Comparison of ENCODE assay signal across 28 mouse cellular contexts in genomic region chr5:140230818-140231217, GRCm38 (mm10).
"Had no signal": no experiment of that assay in that cellular context is flagged by ENCODE, and none has a peak within 500 bp of the region (broad histone marks: within the 10 kb centered on the region; RNA-seq: fewer than 3 reads in every experiment).

No protein-coding gene starts in this region.

- H3K27ac ChIP-seq: embryonic facial prominence, embryonic 10.5 days; embryonic facial prominence, embryonic 12.5 days; embryonic facial prominence, embryonic 13.5 days; embryonic facial prominence, embryonic 15.5 days; forebrain, embryonic 10.5 days; forebrain, embryonic 12.5 days; forebrain, embryonic 13.5 days; forebrain, embryonic 15.5 days; gastrocnemius, adult 2 months; heart, embryonic 10.5 days had no signal

- H3K4me3 ChIP-seq: embryonic facial prominence, embryonic 10.5 days; embryonic facial prominence, embryonic 12.5 days; embryonic facial prominence, embryonic 13.5 days; embryonic facial prominence, embryonic 15.5 days; erythroblast, embryonic 14.5 days; forebrain, embryonic 10.5 days; forebrain, embryonic 12.5 days; forebrain, embryonic 13.5 days; forebrain, embryonic 15.5 days; gastrocnemius, adult 2 months; heart, embryonic 10.5 days had no signal

- H3K36me3 ChIP-seq: embryonic facial prominence, embryonic 12.5 days; embryonic facial prominence, embryonic 15.5 days; forebrain, embryonic 15.5 days; heart, embryonic 10.5 days had no signal

- H3K27me3 ChIP-seq: embryonic facial prominence, embryonic 12.5 days; embryonic facial prominence, embryonic 13.5 days; embryonic facial prominence, embryonic 15.5 days; forebrain, embryonic 12.5 days; forebrain, embryonic 13.5 days; forebrain, embryonic 15.5 days had no signal

- ATAC-seq: forebrain, embryonic 13.5 days; forebrain, embryonic 14.5 days; forebrain, embryonic 15.5 days; forebrain, embryonic 16.5 days; forebrain, postnatal 0 days had no signal

- H3K9ac ChIP-seq: embryonic facial prominence, embryonic 12.5 days; embryonic facial prominence, embryonic 13.5 days; embryonic facial prominence, embryonic 15.5 days; forebrain, embryonic 12.5 days; forebrain, embryonic 13.5 days; forebrain, embryonic 15.5 days; forebrain, postnatal 0 days had no signal

- H3K4me1 ChIP-seq: embryonic facial prominence, embryonic 12.5 days; heart, embryonic 10.5 days had no signal

- DNase-seq: cerebellum, adult 2 months; cerebellum, adult 8-10 months; cerebellum, adult 9-10 months; cerebellum, adult 9-11 months; cerebellum, postnatal 10 days; cerebellum, postnatal 14 days; cerebellum, postnatal 25 days; cerebellum, postnatal 36 days; forebrain, postnatal 0 days; gastrocnemius, adult 2 months; gastrocnemius, postnatal 10 days; gastrocnemius, postnatal 14 days; gastrocnemius, postnatal 25 days; gastrocnemius, postnatal 36 days; heart, adult 11 months; heart, adult 18-20 months had no signal
